Mouse (Mus musculus) megakaryocyte-erythroid progenitor cell, adult 5-6 weeks (primary cell): ENCODE data around the gene Htra3. TPM values are rescaled to one million over a fixed set of nuclear protein-coding genes. Genes with fewer than 3 reads are reported as not detected.

Experiments
- ATAC-seq: replicated peaks from 2 replicates; pipeline ENCODE4 v1.8.0; 2016; ENCODE audit warnings: mild to moderate bottlenecking, inconsistent platforms; ENCODE audit not compliant: severe bottlenecking, poor library complexity, low FRiP score, low TSS enrichment
- total RNA-seq, 2 experiments: library from RNA; stranded (forward) in 1 of 2; stranded (reverse) in 1 of 2; fragments of 200-1000, 215-1000 nt in 1 of 2; fragments of >200 nt in 1 of 2; fragmentation: Nextera tagmentation in 1 of 2; gene quantifications; 2 replicates each; pipeline ENCODE4 v1.2.3; 2014 to 2017

Gene Htra3
- total RNA-seq, 2 experiments from 2014 or later = not detected

GRCm38 (mm10) chr5:35627307-35627840, 52.2 kb downstream of the Htra3 start:
- ATAC-seq = no peak

GRCm38 (mm10) chr5:35626408-35626807, 53.2 kb downstream of the Htra3 start:
- no peak for ATAC-seq

- no peak for ATAC-seq
These were observed 54.8 kb downstream of the Htra3 start for GRCm38 (mm10) chr5:35624751-35625239.

GRCm38 (mm10) chr5:35623831-35624230, 55.8 kb downstream of the Htra3 start:
- ATAC-seq = no peak

GRCm38 (mm10) chr5:35621114-35621513, 58.5 kb downstream of the Htra3 start:
- ATAC-seq = no peak

- no peak for ATAC-seq
These were observed 62.6 kb downstream of the Htra3 start for GRCm38 (mm10) chr5:35616943-35617342.

- no peak; the same call in 1 of the 2 replicates for ATAC-seq
These were observed 66.9 kb downstream of the Htra3 start for GRCm38 (mm10) chr5:35612722-35613121.

GRCm38 (mm10) chr5:35611900-35612299, 67.7 kb downstream of the Htra3 start:
- no peak for ATAC-seq

- no peak for ATAC-seq
These were observed 68.4 kb downstream of the Htra3 start for GRCm38 (mm10) chr5:35611170-35611569.

- ATAC-seq = no peak
These were observed 69.2 kb downstream of the Htra3 start for GRCm38 (mm10) chr5:35610381-35610780.

GRCm38 (mm10) chr5:35609971-35610370, 69.6 kb downstream of the Htra3 start:
- no peak for ATAC-seq

- ATAC-seq = no peak
These were observed 70.2 kb downstream of the Htra3 start for GRCm38 (mm10) chr5:35609381-35609780.

- no peak for ATAC-seq
These were observed 71.0 kb downstream of the Htra3 start for GRCm38 (mm10) chr5:35608559-35608958.

GRCm38 (mm10) chr5:35607784-35608183, 71.8 kb downstream of the Htra3 start:
- ATAC-seq = no peak

GRCm38 (mm10) chr5:35606800-35607199, 72.8 kb downstream of the Htra3 start:
- ATAC-seq = no peak

- ATAC-seq = no peak
These were observed 74.2 kb downstream of the Htra3 start for GRCm38 (mm10) chr5:35605355-35605754.

Other genes starting within 250 kb of the Htra3 start
- not detected in 2 replicates for gene Cpz, start 154.1 kb downstream of the Htra3 start, total RNA-seq (2014; fragmentation: Nextera tagmentation)
- not detected in 2 replicates for gene Cpz, start 154.1 kb downstream of the Htra3 start, total RNA-seq (2017)
- 9.4 and 12.1 TPM in 2 replicates for gene Trmt44, start 104.7 kb downstream of the Htra3 start, total RNA-seq (2014; fragmentation: Nextera tagmentation)
- 8.0 and 8.4 TPM in 2 replicates for gene Trmt44, start 104.7 kb downstream of the Htra3 start, total RNA-seq (2017)
- 7.9 and 12.4 TPM in 2 replicates for gene Acox3, start 96.7 kb downstream of the Htra3 start, total RNA-seq (2014; fragmentation: Nextera tagmentation)
- gene Acox3, start 96.7 kb downstream of the Htra3 start, total RNA-seq (2017) = 5.0 and 20.3 TPM in 2 replicates
- 2.5 TPM in 1 of 2 replicates, not detected in the other for gene Sh3tc1, start 60.2 kb upstream of the Htra3 start, total RNA-seq (2014; fragmentation: Nextera tagmentation)
- gene Sh3tc1, start 60.2 kb upstream of the Htra3 start, total RNA-seq (2017) = 0.23 TPM in 1 of 2 replicates, not detected in the other
- 0.22 TPM in 1 of 2 replicates, not detected in the other for gene Ablim2, start 78.1 kb upstream of the Htra3 start, total RNA-seq (2014; fragmentation: Nextera tagmentation)
- 0.38 and 3.1 TPM in 2 replicates for gene Ablim2, start 78.1 kb upstream of the Htra3 start, total RNA-seq (2017)
- gene Afap1, start 213.5 kb upstream of the Htra3 start, total RNA-seq (2014; fragmentation: Nextera tagmentation) = 2.3 and 2.8 TPM in 2 replicates
- 0.33 and 2.4 TPM in 2 replicates for gene Afap1, start 213.5 kb upstream of the Htra3 start, total RNA-seq (2017)